Mouse (Mus musculus): ENCODE results near the gene Irx5. TPM values are rescaled to one million over a fixed set of nuclear protein-coding genes. Genes with fewer than 3 reads are reported as not detected.

Irx5 gene
- polyA plus RNA-seq, 1 experiment from 2014 or later: not detected

- WGBS (ENCODE audit: insufficient replicate concordance): 46% methylated on average over 2 of the region's 2 CpGs
- H3K9ac ChIP-seq (ENCODE audit: low read depth, low read length): no peak overlapping the region
- H3K27ac ChIP-seq (ENCODE audit: low read length): no peak overlapping the region
- no peaks in the 10 kb centered on the region for H3K27me3 ChIP-seq (ENCODE audit: control insufficient read depth, insufficient read depth, low read depth, low read length)
- no peaks in the 10 kb centered on the region for H3K4me1 ChIP-seq (ENCODE audit: control insufficient read depth, low read depth, low read length)
- H3K4me3 ChIP-seq (ENCODE audit: low read depth, low read length): no peak overlapping the region
- no peak overlapping the region for H3K4me2 ChIP-seq (ENCODE audit: low read depth, low read length)
- ATAC-seq (ENCODE audit: low read depth): no peak
- no peaks in the 10 kb centered on the region for H3K9me3 ChIP-seq (replicated peaks; ENCODE audit: control insufficient read depth, low read length)
- H3K36me3 ChIP-seq (ENCODE audit: control insufficient read depth, insufficient read depth): no peaks in the 10 kb centered on the region
Measured at GRCm38 (mm10) chr8:92404218-92404617, 46.8 kb downstream of the Irx5 start.

DNA sequence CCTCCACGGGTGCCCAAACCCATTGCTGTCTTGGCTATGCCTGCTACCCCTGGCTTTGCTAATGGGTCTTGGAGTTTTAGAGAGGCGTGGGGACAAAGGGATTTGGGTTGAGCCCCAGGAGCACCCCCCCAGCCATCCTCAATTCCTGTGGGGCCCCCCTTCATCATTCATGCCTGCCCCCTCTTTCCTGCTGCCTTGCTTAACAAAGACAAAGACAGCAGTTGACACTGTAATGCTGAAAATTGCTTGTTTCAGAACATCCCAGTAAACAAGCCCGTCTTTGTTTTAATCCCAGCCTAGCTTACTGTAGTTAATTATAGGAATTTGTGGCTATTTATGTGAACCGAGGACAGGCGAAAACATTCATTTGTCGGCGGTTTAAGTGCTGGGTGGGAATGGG lies 50.7 kb downstream of the Irx5 start:
- no peak overlapping the region for H3K4me3 ChIP-seq (ENCODE audit: low read depth, low read length)
- H3K4me1 ChIP-seq (ENCODE audit: control insufficient read depth, low read depth, low read length): no peaks in the 10 kb centered on the region
- H3K9ac ChIP-seq (ENCODE audit: low read depth, low read length): no peak overlapping the region
- no peak overlapping the region for H3K4me2 ChIP-seq (ENCODE audit: low read depth, low read length)
- ATAC-seq (ENCODE audit: low read depth): no peak
- no peak overlapping the region for H3K27ac ChIP-seq (ENCODE audit: low read length)
- WGBS (ENCODE audit: insufficient replicate concordance): 64% methylated on average over 7 of the region's 7 CpGs
- no peaks in the 10 kb centered on the region for H3K36me3 ChIP-seq (ENCODE audit: control insufficient read depth, insufficient read depth)
- no peaks in the 10 kb centered on the region for H3K27me3 ChIP-seq (ENCODE audit: control insufficient read depth, insufficient read depth, low read depth, low read length)
- no peaks in the 10 kb centered on the region for H3K9me3 ChIP-seq (replicated peaks; ENCODE audit: control insufficient read depth, low read length)

GRCm38 (mm10) chr8:92413583-92413982 lies 56.2 kb downstream of the Irx5 start:
- Histone ChIP-seq H3K4me3 (ENCODE audit: low read depth, low read length) (no peak overlapping the region), H3K9ac (ENCODE audit: low read depth, low read length) (no peak overlapping the region), H3K4me1 (ENCODE audit: control insufficient read depth, low read depth, low read length) (no peaks in the 10 kb centered on the region), H3K36me3 (ENCODE audit: control insufficient read depth, insufficient read depth) (no peaks in the 10 kb centered on the region), H3K9me3 (replicated peaks; ENCODE audit: control insufficient read depth, low read length) (no peaks in the 10 kb centered on the region), H3K27ac (ENCODE audit: low read length) (no peak overlapping the region), H3K4me2 (ENCODE audit: low read depth, low read length) (no peak overlapping the region), H3K27me3 (ENCODE audit: control insufficient read depth, insufficient read depth, low read depth, low read length) (no peaks in the 10 kb centered on the region)
- no peak for ATAC-seq (ENCODE audit: low read depth)
- WGBS (ENCODE audit: insufficient replicate concordance): 70% methylated on average over 6 of the region's 6 CpGs

DNA sequence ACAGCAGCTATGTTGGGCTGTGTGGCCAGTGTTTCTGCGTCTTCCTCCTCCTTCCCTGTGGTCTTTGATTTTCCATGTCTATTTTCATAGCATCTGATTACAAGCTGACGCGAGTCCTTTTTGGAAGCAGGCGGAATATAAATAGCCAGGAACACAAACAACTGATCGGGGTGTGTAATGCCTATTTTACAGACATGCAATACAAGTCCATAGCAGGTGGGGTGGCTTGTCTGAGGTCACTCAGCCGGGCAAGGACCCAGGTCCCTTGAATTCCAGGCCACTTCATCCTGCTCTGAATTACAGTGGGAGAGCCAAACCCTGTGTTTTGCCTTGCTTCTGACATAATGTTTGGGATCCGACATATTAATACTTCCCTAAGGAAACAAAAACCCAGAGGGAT lies 63.2 kb downstream of the Irx5 start:
- WGBS (ENCODE audit: insufficient replicate concordance): 66% methylated on average over 7 of the region's 7 CpGs
- Histone ChIP-seq H3K9ac (ENCODE audit: low read depth, low read length) (no peak overlapping the region), H3K4me2 (ENCODE audit: low read depth, low read length) (no peak overlapping the region), H3K36me3 (ENCODE audit: control insufficient read depth, insufficient read depth) (no peaks in the 10 kb centered on the region), H3K27ac (ENCODE audit: low read length) (no peak overlapping the region), H3K4me3 (ENCODE audit: low read depth, low read length) (no peak overlapping the region), H3K4me1 (ENCODE audit: control insufficient read depth, low read depth, low read length) (no peaks in the 10 kb centered on the region), H3K27me3 (ENCODE audit: control insufficient read depth, insufficient read depth, low read depth, low read length) (no peaks in the 10 kb centered on the region), H3K9me3 (replicated peaks; ENCODE audit: control insufficient read depth, low read length) (no peaks in the 10 kb centered on the region)
- no peak for ATAC-seq (ENCODE audit: low read depth)
